29 mouse cellular contexts compared by ENCODE assay signal in the genomic region with DNA sequence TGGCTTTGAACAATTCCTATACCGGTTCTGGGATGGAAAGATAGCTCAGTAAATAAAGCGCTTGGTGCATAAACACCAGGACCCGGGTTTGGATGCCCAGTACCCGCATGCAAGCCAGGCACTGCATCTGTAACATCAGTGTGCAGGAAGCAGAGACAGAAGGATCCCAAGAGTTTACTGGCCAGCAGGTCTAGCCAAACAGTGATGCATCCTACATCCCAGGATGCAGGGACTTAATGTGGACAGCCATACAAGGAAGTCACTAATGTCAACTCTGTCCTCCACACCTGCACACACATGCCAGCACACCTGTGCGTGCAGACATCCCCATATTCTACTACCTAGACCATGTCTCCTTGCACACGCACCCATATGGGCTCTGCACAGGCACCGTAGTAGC. TPM values are rescaled to one million over a fixed set of nuclear protein-coding genes. Genes with fewer than 3 reads are reported as not detected.
DNase-seq lines count a peak whose midpoint lies in the region; ATAC-seq and TF ChIP-seq lines count a peak whose summit lies in the region.
"Had no signal": no experiment of that assay in that cellular context is flagged by ENCODE, and none has a peak within 500 bp of the region (broad histone marks: within the 10 kb centered on the region; RNA-seq: fewer than 3 reads in every experiment).

No protein-coding gene starts in this region.

- ATAC-seq in heart, embryonic 13.5 days (ENCODE audit: extremely low read depth, insufficient number of reproducible peaks, low FRiP score, low TSS enrichment), result no peak
- ATAC-seq in kidney, embryonic 15.5 days (replicated peaks; ENCODE audit: low FRiP score), result no peak
- ATAC-seq in megakaryocyte, adult 5-6 weeks (ENCODE audit: poor library complexity, severe bottlenecking), result no peak

- peaks cover 30% of the 10 kb centered on the region for H3K4me1 ChIP-seq in heart, embryonic 13.5 days
- H3K4me1 ChIP-seq in kidney, embryonic 15.5 days, result peaks cover 24% of the 10 kb centered on the region
- H3K4me1 ChIP-seq in kidney, adult 2 months (ENCODE audit: control insufficient read depth, insufficient read depth, low read length), result peaks cover 31% of the 10 kb centered on the region
- H3K4me1 ChIP-seq in megakaryocyte, embryonic 14.5 days, result peaks cover 70% of the 10 kb centered on the region

- 88% methylated on average over 7 of the region's 7 CpGs for WGBS in heart, embryonic 13.5 days
- WGBS in kidney, embryonic 15.5 days, result 92% methylated on average over 7 of the region's 7 CpGs
- WGBS in kidney, adult 2 months, result 90% methylated on average over 7 of the region's 7 CpGs

- peak overlapping the region; percentile 87 for H3K27ac ChIP-seq in gastrocnemius, adult 2 months
- H3K27ac ChIP-seq in heart, embryonic 13.5 days (replicated peaks), result peak overlapping the region; percentile 83
- peak overlapping the region; percentile 45; the same call in 1 of the 2 replicates for H3K27ac ChIP-seq in kidney, embryonic 15.5 days
- H3K27ac ChIP-seq in kidney, adult 2 months (ENCODE audit: insufficient read depth, low read depth, low read length), result no peak overlapping the region
- H3K27ac ChIP-seq: embryonic facial prominence, embryonic 15.5 days; forebrain, embryonic 12.5 days; layer of hippocampus, adult 2 months; left cerebral cortex, adult 2 months; limb, embryonic 12.5 days; liver, embryonic 15.5 days; midbrain, embryonic 12.5 days; neural tube, embryonic 12.5 days had no signal

- H3K4me3 ChIP-seq in gastrocnemius, adult 2 months, result peak overlapping the region; percentile 26
- no peak overlapping the region for H3K4me3 ChIP-seq in heart, embryonic 13.5 days
- no peak overlapping the region for H3K4me3 ChIP-seq in kidney, embryonic 15.5 days (replicated peaks)
- no peak overlapping the region for H3K4me3 ChIP-seq in kidney, adult 2 months (ENCODE audit: insufficient read depth, low read depth, low read length)
- peak overlapping the region; percentile 14 for H3K4me3 ChIP-seq in megakaryocyte, embryonic 14.5 days (replicated peaks)
- H3K4me3 ChIP-seq: embryonic facial prominence, embryonic 10.5 days; embryonic facial prominence, embryonic 15.5 days; forebrain, embryonic 12.5 days; layer of hippocampus, adult 2 months; left cerebral cortex, adult 2 months; limb, embryonic 12.5 days; liver, embryonic 15.5 days; midbrain, embryonic 12.5 days; myocyte; neural tube, embryonic 12.5 days had no signal

- TF ChIP-seq CTCF in gastrocnemius, adult 2 months (IDR thresholded peaks at IDR 0.05), result no peak
- TF ChIP-seq CTCF in kidney, adult 2 months (conservative IDR thresholded peaks at IDR 0.05; ENCODE audit: insufficient read depth, insufficient read length, low read depth, low read length), result no peak

- TF ChIP-seq POLR2A in kidney, adult 2 months (IDR thresholded peaks at IDR 0.05; ENCODE audit: low read depth, low read length), result no peak

- peaks cover 5% of the 10 kb centered on the region for H3K36me3 ChIP-seq in heart, embryonic 13.5 days
- H3K36me3 ChIP-seq in kidney, embryonic 15.5 days, result peaks cover 37% of the 10 kb centered on the region
- H3K36me3 ChIP-seq in kidney, adult 2 months (ENCODE audit: control insufficient read depth, insufficient read depth, low read length), result no peaks in the 10 kb centered on the region
- H3K36me3 ChIP-seq in megakaryocyte, embryonic 14.5 days (replicated peaks; ENCODE audit: low read length), result no peaks in the 10 kb centered on the region
- H3K36me3 ChIP-seq: embryonic facial prominence, embryonic 10.5 days; embryonic facial prominence, embryonic 15.5 days; forebrain, embryonic 12.5 days; limb, embryonic 12.5 days; liver, embryonic 15.5 days; midbrain, embryonic 12.5 days; neural tube, embryonic 12.5 days had no signal

- H3K4me2 ChIP-seq in heart, embryonic 13.5 days, result no peak overlapping the region
- no peak overlapping the region for H3K4me2 ChIP-seq in kidney, embryonic 15.5 days
- H3K4me2 ChIP-seq: embryonic facial prominence, embryonic 15.5 days; forebrain, embryonic 12.5 days; limb, embryonic 12.5 days; liver, embryonic 15.5 days; midbrain, embryonic 12.5 days; neural tube, embryonic 12.5 days had no signal

- no peak overlapping the region for H3K9ac ChIP-seq in heart, embryonic 13.5 days
- no peak overlapping the region for H3K9ac ChIP-seq in kidney, embryonic 15.5 days
- H3K9ac ChIP-seq: embryonic facial prominence, embryonic 15.5 days; forebrain, embryonic 12.5 days; forebrain, postnatal 0 days; limb, embryonic 12.5 days; liver, embryonic 15.5 days; midbrain, embryonic 12.5 days had no signal

- H3K9me3 ChIP-seq in heart, embryonic 13.5 days, result no peaks in the 10 kb centered on the region
- H3K9me3 ChIP-seq in kidney, embryonic 15.5 days (replicated peaks), result no peaks in the 10 kb centered on the region
- H3K9me3 ChIP-seq in megakaryocyte, embryonic 14.5 days, result no peaks in the 10 kb centered on the region
- H3K9me3 ChIP-seq: embryonic facial prominence, embryonic 10.5 days; embryonic facial prominence, embryonic 15.5 days; forebrain, embryonic 12.5 days; limb, embryonic 12.5 days; liver, embryonic 15.5 days; midbrain, embryonic 12.5 days; neural tube, embryonic 12.5 days had no signal

- 0 out of 2 replicates have a peak, but pooled peaks cover 2% of the 10 kb centered on the region for H3K27me3 ChIP-seq in heart, embryonic 13.5 days (replicated peaks)
- no peaks in the 10 kb centered on the region; the same call in 1 of the 2 replicates for H3K27me3 ChIP-seq in kidney, embryonic 15.5 days
- no peaks in the 10 kb centered on the region for H3K27me3 ChIP-seq in kidney, adult 2 months (replicated peaks; ENCODE audit: control insufficient read depth, insufficient read depth, low read length)
- peaks cover 69% of the 10 kb centered on the region for H3K27me3 ChIP-seq in megakaryocyte, embryonic 14.5 days (replicated peaks)
- H3K27me3 ChIP-seq: embryonic facial prominence, embryonic 15.5 days; forebrain, embryonic 12.5 days; liver, embryonic 15.5 days; midbrain, embryonic 12.5 days; neural tube, embryonic 12.5 days had no signal

- intact Hi-C loops in gastrocnemius, adult 2 months (cut with DNase I), result loop anchor here (5.0 kb wide), 1 partner anchor 268 kb away; no protein-coding TSS in a partner anchor
- intact Hi-C loops in heart, postnatal 14 days (cut with DNase I), result no loop called here

- no peak for DNase-seq in gastrocnemius, adult 2 months
- DNase-seq in gastrocnemius, postnatal 10 days, result no peak
- DNase-seq in heart, postnatal 14 days, result no peak
- DNase-seq in kidney, adult 2 months, result no peak
- DNase-seq: adrenal gland, adult 8-10 months; cerebellum, adult 8-10 months; cerebellum, postnatal 25 days; forebrain, postnatal 0 days; right cerebral cortex, adult 18-20 months; spleen, adult 18-20 months; thymus, postnatal 14 days had no signal

RNA-seq across cellular contexts. Expression of a gene that starts 12.0 kb away (rescaled TPM):
- total RNA-seq in gastrocnemius, adult 2 months (2021), result 1 to 10 TPM; 2.6 to 3.1 TPM
- total RNA-seq in gastrocnemius, postnatal 10 days (2021), result 1 to 10 TPM; 7.9 to 9.5 TPM
- 13.7 and 15.8 TPM in 2 replicates for polyA plus RNA-seq in heart, embryonic 13.5 days (2015; fragmentation: Nextera tagmentation; extraction: Ambion mirVana)
- total RNA-seq in heart, postnatal 14 days (2021), result 10 to 100 TPM; 14.0 to 14.6 TPM
- polyA plus RNA-seq in kidney, embryonic 15.5 days (2015; fragmentation: Nextera tagmentation; extraction: Ambion mirVana), result 25.4 and 25.6 TPM in 2 replicates
- polyA plus RNA-seq in kidney, adult 2 months (2012; rRNA removed), result 15.7 and 16.6 TPM in 2 replicates
- 36.6 and 48.4 TPM in 2 replicates for polyA plus RNA-seq in megakaryocyte, embryonic 14.5 days (2012; ENCODE audit: insufficient read depth, low replicate concordance)
- total RNA-seq in megakaryocyte, adult 5-6 weeks (2015), result 8.8 and 9.8 TPM in 2 replicates
- 5.7 and 5.8 TPM in 2 replicates for total RNA-seq in megakaryocyte, adult 5-6 weeks (2017)
- polyA plus RNA-seq: C2C12 had no signal

RNA-seq across cellular contexts. Expression of a gene that starts 17.6 kb away (rescaled TPM):
- total RNA-seq in gastrocnemius, adult 2 months (2021), result 1 to 10 TPM; 6.1 to 6.8 TPM
- 10 to 100 TPM in 1 of 2 experiments, 1 to 10 TPM in 1; 9.3 to 11.3 TPM for total RNA-seq in gastrocnemius, postnatal 10 days (2021)
- 5.1 and 5.3 TPM in 2 replicates for polyA plus RNA-seq in heart, embryonic 13.5 days (2015; fragmentation: Nextera tagmentation; extraction: Ambion mirVana)
- 10 to 100 TPM; 20.3 to 20.6 TPM for total RNA-seq in heart, postnatal 14 days (2021)
- polyA plus RNA-seq in kidney, embryonic 15.5 days (2015; fragmentation: Nextera tagmentation; extraction: Ambion mirVana), result 9.1 and 9.5 TPM in 2 replicates
- polyA plus RNA-seq in kidney, adult 2 months (2012; rRNA removed), result 80.4 and 93.7 TPM in 2 replicates
- polyA plus RNA-seq in megakaryocyte, embryonic 14.5 days (2012; ENCODE audit: insufficient read depth, low replicate concordance), result 1.5 and 2.1 TPM in 2 replicates
- 2.3 and 2.7 TPM in 2 replicates for total RNA-seq in megakaryocyte, adult 5-6 weeks (2015)
- total RNA-seq in megakaryocyte, adult 5-6 weeks (2017), result 0.92 and 1.1 TPM in 2 replicates
- total RNA-seq: granulocyte monocyte progenitor cell, adult 5-6 weeks had no signal

RNA-seq across cellular contexts. Expression of a gene that starts 57.2 kb away (rescaled TPM):
- total RNA-seq in gastrocnemius, adult 2 months (2021), result 1 to 10 TPM; 8.5 to 10.0 TPM
- total RNA-seq in gastrocnemius, postnatal 10 days (2021), result 10 to 100 TPM; 26.3 to 35.0 TPM
- 34.2 and 36.1 TPM in 2 replicates for polyA plus RNA-seq in heart, embryonic 13.5 days (2015; fragmentation: Nextera tagmentation; extraction: Ambion mirVana)
- total RNA-seq in heart, postnatal 14 days (2021), result 10 to 100 TPM; 47.5 to 50.8 TPM
- polyA plus RNA-seq in kidney, embryonic 15.5 days (2015; fragmentation: Nextera tagmentation; extraction: Ambion mirVana), result 46.2 and 51.1 TPM in 2 replicates
- 59.2 and 66.7 TPM in 2 replicates for polyA plus RNA-seq in kidney, adult 2 months (2012; rRNA removed)
- 1.2 and 3.7 TPM in 2 replicates for polyA plus RNA-seq in megakaryocyte, embryonic 14.5 days (2012; ENCODE audit: insufficient read depth, low replicate concordance)
- not detected in 2 replicates for total RNA-seq in megakaryocyte, adult 5-6 weeks (2015)
- 0.26 TPM in 1 of 2 replicates, not detected in the other for total RNA-seq in megakaryocyte, adult 5-6 weeks (2017)
- total RNA-seq: CH12.LX; granulocyte monocyte progenitor cell, adult 5-6 weeks; megakaryocyte progenitor cell, adult 5-6 weeks had no signal

Comparison
In these comparisons a context has a peak if more than half of its experiments do, and no peak if none do; other contexts are left out.
1. H3K4me3 ChIP-seq: peak in gastrocnemius, adult 2 months (single experiment) and megakaryocyte, embryonic 14.5 days (single experiment); none in heart, embryonic 13.5 days (single experiment), kidney, embryonic 15.5 days (single experiment) and kidney, adult 2 months (single experiment).
2. RNA of a gene that starts 57.2 kb away (total RNA-seq): 47.5 to 50.8 TPM in heart, postnatal 14 days, 26.3 to 35.0 TPM in gastrocnemius, postnatal 10 days and 8.5 to 10.0 TPM in gastrocnemius, adult 2 months; 0.26 TPM in megakaryocyte, adult 5-6 weeks; every median in the first group is over 4 times any median in the second.